Mouse (Mus musculus): Measurements from ENCODE around the gene Tmem240.

DNA sequence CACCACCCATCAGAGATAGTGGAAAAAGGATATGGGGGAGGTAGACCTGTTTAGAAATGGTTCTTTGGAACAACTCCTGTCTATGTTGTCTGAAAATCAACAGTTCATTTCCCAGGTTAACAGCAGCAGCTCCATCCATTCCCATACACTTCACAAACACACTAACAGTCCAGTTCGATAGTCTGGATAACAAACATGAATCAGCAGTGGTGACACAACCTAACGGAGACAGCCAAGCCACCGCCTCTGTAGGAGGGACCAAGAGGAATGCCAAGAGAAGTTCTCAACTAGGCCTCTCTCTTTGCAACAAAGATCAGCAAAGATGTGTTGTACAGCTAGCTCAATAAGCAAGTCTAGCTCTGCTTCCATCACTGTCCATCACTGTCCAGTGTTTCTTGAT lies 27.8 kb downstream of the Tmem240 start:
- TF ChIP-seq CTCF (IDR thresholded peaks at IDR 0.05; ENCODE audit: low read depth) = no peak
- TF ChIP-seq EP300 (IDR thresholded peaks at IDR 0.05; ENCODE audit: low read depth) = no peak

All from liver, embryonic 14.5 days (tissue).